Mouse (Mus musculus) heart, embryonic 13.5 days (tissue): ENCODE results near the gene Creb5. TPM values are rescaled to one million over a fixed set of nuclear protein-coding genes. Genes with fewer than 3 reads are reported as not detected.
A peak's percentile ranks its signal among the peaks of the same experiment; 100 is the strongest.

Experiments used
- ATAC-seq: fragments of 200-750 bp; cut with Nextera tagmentation; 2 replicates; pipeline ENCODE4 v1.8.0; 2017; ENCODE audit warnings: moderate TSS enrichment; ENCODE audit not compliant: insufficient number of reproducible peaks, low FRiP score, low TSS enrichment; ENCODE audit errors: extremely low read depth
- H3K27ac ChIP-seq: fragments of 300-500 bp; sonication (generic); replicated peaks from 2 replicates; pipeline ENCODE4 v1.5.1; 2015; ENCODE audit warnings: moderate library complexity, mild to moderate bottlenecking, inconsistent platforms
- H3K27me3 ChIP-seq: fragments of 300-500 bp; sonication (generic); replicated peaks from 2 replicates; pipeline ENCODE4 v1.6.1; 2015; ENCODE audit warnings: mild to moderate bottlenecking, inconsistent platforms
- H3K36me3 ChIP-seq: fragments of 300-500 bp; sonication (generic); 2 replicates; pipeline ENCODE4 v1.6.1; 2015; ENCODE audit warnings: mild to moderate bottlenecking, inconsistent platforms
- H3K4me1 ChIP-seq: fragments of 300-500 bp; sonication (generic); 2 replicates; pipeline ENCODE4 v1.6.1; 2015; ENCODE audit warnings: inconsistent platforms
- H3K4me2 ChIP-seq: fragments of 300-500 bp; sonication (generic); 2 replicates; pipeline ENCODE4 v1.6.1; 2015; ENCODE audit warnings: inconsistent platforms, mild to moderate bottlenecking, moderate library complexity
- H3K4me3 ChIP-seq: fragments of 300-500 bp; sonication (generic); 2 replicates; pipeline ENCODE4 v1.5.1; 2015; ENCODE audit warnings: moderate library complexity, mild to moderate bottlenecking, inconsistent platforms
- H3K9ac ChIP-seq: fragments of 300-500 bp; sonication (generic); 2 replicates; pipeline ENCODE4 v1.6.1; 2015; ENCODE audit warnings: inconsistent platforms, mild to moderate bottlenecking, moderate library complexity
- H3K9me3 ChIP-seq: fragments of 300-500 bp; sonication (generic); 2 replicates; pipeline ENCODE4 v1.6.1; 2016; ENCODE audit warnings: inconsistent platforms
- WGBS: fragments of 180-500 bp; shearing (Covaris S2); methylation state at CpG from one replicate; pipeline ENCODE4 v1.1.7; 2015; ENCODE audit warnings: mixed read lengths; 5-methylcytosine and 5-hydroxymethylcytosine counted together
- polyA plus RNA-seq: library from polyadenylated mRNA; unstranded; fragments of >200 nt; fragmentation: Nextera tagmentation; extraction: Ambion mirVana; gene quantifications from 2 replicates; pipeline ENCODE4 v1.2.1, GENCODE M21; 2015

Creb5 gene
- polyA plus RNA-seq, 1 experiment from 2014 or later: 31.1 TPM

- ATAC-seq: peak; percentile 77; the same call in 1 of the 2 replicates
- no peaks in the 10 kb centered on the region for H3K27me3 ChIP-seq
- H3K4me2 ChIP-seq: peak overlapping the region; percentile 54
- 8% methylated on average over 9 of the region's 9 CpGs for WGBS
- peaks cover 34% of the 10 kb centered on the region for H3K4me1 ChIP-seq
- peaks cover 12% of the 10 kb centered on the region for H3K36me3 ChIP-seq
- peaks cover under 1% of the 10 kb centered on the region; the same call in 1 of the 2 replicates for H3K9me3 ChIP-seq
- H3K4me3 ChIP-seq: no peak overlapping the region; the same call in 1 of the 2 replicates
- H3K27ac ChIP-seq: peak overlapping the region; percentile 78
- H3K9ac ChIP-seq: peak overlapping the region; percentile 2
These were observed 50.3 kb downstream of the Creb5 start for GRCm38 (mm10) chr6:53337398-53337797.

GRCm38 (mm10) chr6:53352311-53352960 lies 65.4 kb downstream of the Creb5 start:
- H3K36me3 ChIP-seq: no peaks in the 10 kb centered on the region
- no peak overlapping the region for H3K9ac ChIP-seq
- no peak overlapping the region for H3K4me3 ChIP-seq
- peaks cover 12% of the 10 kb centered on the region; the same call in 1 of the 2 replicates for H3K4me1 ChIP-seq
- 75% methylated on average over 9 of the region's 9 CpGs for WGBS
- H3K9me3 ChIP-seq: no peaks in the 10 kb centered on the region; the same call in 1 of the 2 replicates
- H3K4me2 ChIP-seq: no peak overlapping the region
- H3K27ac ChIP-seq: no peak overlapping the region
- ATAC-seq: no peak
- H3K27me3 ChIP-seq: no peaks in the 10 kb centered on the region

GRCm38 (mm10) chr6:53356328-53356727 lies 69.3 kb downstream of the Creb5 start:
- Histone ChIP-seq H3K4me1 (peaks cover 12% of the 10 kb centered on the region; the same call in 1 of the 2 replicates), H3K9ac (no peak overlapping the region), H3K4me3 (no peak overlapping the region), H3K36me3 (no peaks in the 10 kb centered on the region), H3K27me3 (no peaks in the 10 kb centered on the region), H3K9me3 (no peaks in the 10 kb centered on the region; the same call in 1 of the 2 replicates), H3K27ac (no peak overlapping the region), H3K4me2 (no peak overlapping the region)
- 80% methylated on average over 1 of the region's 1 CpGs for WGBS
- no peak for ATAC-seq

- H3K36me3 ChIP-seq: no peaks in the 10 kb centered on the region
- peaks cover 20% of the 10 kb centered on the region for H3K4me1 ChIP-seq
- WGBS: 67% methylated on average over 5 of the region's 5 CpGs
- H3K27me3 ChIP-seq: no peaks in the 10 kb centered on the region
- ATAC-seq: no peak
- H3K9me3 ChIP-seq: no peaks in the 10 kb centered on the region
- no peak overlapping the region for H3K4me2 ChIP-seq
- no peak overlapping the region for H3K9ac ChIP-seq
- H3K4me3 ChIP-seq: no peak overlapping the region
- H3K27ac ChIP-seq: 0 out of 2 replicates have a peak overlapping the region, but pooled peaks have one; percentile 8
These were observed 76.5 kb downstream of the Creb5 start for GRCm38 (mm10) chr6:53363535-53363934.

- Histone ChIP-seq H3K27ac (0 out of 2 replicates have a peak overlapping the region, but pooled peaks have one; percentile 8), H3K27me3 (no peaks in the 10 kb centered on the region), H3K9me3 (no peaks in the 10 kb centered on the region), H3K9ac (no peak overlapping the region), H3K36me3 (no peaks in the 10 kb centered on the region), H3K4me3 (no peak overlapping the region), H3K4me2 (no peak overlapping the region), H3K4me1 (peaks cover 20% of the 10 kb centered on the region)
- 43% methylated on average over 4 of the region's 4 CpGs for WGBS
- ATAC-seq: no peak
These were observed 76.9 kb downstream of the Creb5 start for GRCm38 (mm10) chr6:53363981-53364391.

DNA sequence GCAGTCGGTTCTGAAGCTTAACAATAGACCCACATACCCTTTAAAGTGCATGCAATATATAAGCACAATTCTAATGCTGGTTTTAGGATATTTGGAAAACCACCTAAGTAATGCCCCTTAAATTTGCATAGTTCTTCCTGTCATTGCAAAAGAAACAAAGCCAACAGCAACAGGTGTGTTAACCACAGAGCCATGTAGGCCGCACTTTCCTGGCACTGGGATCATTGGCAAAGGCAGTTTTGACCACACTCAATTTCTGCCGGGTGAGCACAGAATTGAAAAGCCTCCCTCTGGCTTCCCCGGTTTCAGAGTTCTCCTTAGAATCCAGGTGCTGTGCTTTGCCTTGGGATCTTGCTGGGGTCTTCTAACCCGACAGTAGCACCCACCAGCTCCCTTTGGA lies 82.1 kb downstream of the Creb5 start:
- peaks cover 13% of the 10 kb centered on the region for H3K4me1 ChIP-seq
- H3K4me2 ChIP-seq: no peak overlapping the region
- no peaks in the 10 kb centered on the region for H3K9me3 ChIP-seq
- H3K27ac ChIP-seq: no peak overlapping the region
- no peak overlapping the region for H3K4me3 ChIP-seq
- no peak for ATAC-seq
- no peaks in the 10 kb centered on the region for H3K27me3 ChIP-seq
- WGBS: 84% methylated on average over 5 of the region's 5 CpGs
- no peak overlapping the region for H3K9ac ChIP-seq
- no peaks in the 10 kb centered on the region for H3K36me3 ChIP-seq

DNA sequence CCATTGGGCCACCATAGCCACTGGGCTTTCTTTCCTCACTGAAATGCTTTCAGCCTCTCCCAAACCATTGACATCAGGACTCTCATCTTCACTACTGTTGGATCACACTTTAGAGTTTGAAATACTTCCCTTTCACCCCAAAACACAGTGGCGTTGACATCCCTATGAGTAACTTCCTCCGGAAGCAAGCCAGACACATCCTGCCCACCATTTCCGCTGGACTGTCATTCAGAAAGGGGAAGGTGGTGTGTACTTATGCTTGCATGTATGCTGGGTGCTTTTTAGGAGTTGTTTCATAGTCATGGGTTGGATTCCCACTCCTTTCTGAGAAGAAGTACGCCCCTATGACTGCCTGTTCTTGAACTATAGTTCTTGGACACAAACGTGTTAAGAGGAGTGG lies 82.9 kb downstream of the Creb5 start:
- Histone ChIP-seq H3K9me3 (no peaks in the 10 kb centered on the region), H3K27ac (no peak overlapping the region), H3K27me3 (no peaks in the 10 kb centered on the region), H3K4me1 (peaks cover 12% of the 10 kb centered on the region; the same call in 1 of the 2 replicates), H3K4me2 (no peak overlapping the region), H3K9ac (no peak overlapping the region), H3K4me3 (no peak overlapping the region), H3K36me3 (no peaks in the 10 kb centered on the region)
- WGBS: 69% methylated on average over 5 of the region's 5 CpGs
- ATAC-seq: no peak

GRCm38 (mm10) chr6:53371962-53372361 lies 84.9 kb downstream of the Creb5 start:
- no peak for ATAC-seq
- WGBS: 79% methylated on average over 9 of the region's 9 CpGs
- Histone ChIP-seq H3K4me1 (0 out of 2 replicates have a peak, but pooled peaks cover 3% of the 10 kb centered on the region), H3K4me3 (no peak overlapping the region), H3K27me3 (no peaks in the 10 kb centered on the region), H3K36me3 (peaks cover 12% of the 10 kb centered on the region), H3K9me3 (no peaks in the 10 kb centered on the region), H3K4me2 (no peak overlapping the region), H3K9ac (no peak overlapping the region), H3K27ac (no peak overlapping the region)

- peaks cover 21% of the 10 kb centered on the region for H3K36me3 ChIP-seq
- 74% methylated on average over 3 of the region's 3 CpGs for WGBS
These were observed 87.4 kb downstream of the Creb5 start for GRCm38 (mm10) chr6:53374315-53374941.

GRCm38 (mm10) chr6:53389277-53389676 lies 102.2 kb downstream of the Creb5 start:
- 84% methylated on average over 5 of the region's 5 CpGs for WGBS
- Histone ChIP-seq H3K4me3 (no peak overlapping the region), H3K27ac (no peak overlapping the region), H3K27me3 (no peaks in the 10 kb centered on the region), H3K36me3 (peaks cover 5% of the 10 kb centered on the region; the same call in 1 of the 2 replicates), H3K9me3 (no peaks in the 10 kb centered on the region), H3K9ac (no peak overlapping the region), H3K4me2 (no peak overlapping the region), H3K4me1 (peaks cover 34% of the 10 kb centered on the region)
- ATAC-seq: no peak

More at GRCm38 (mm10) chr6:53374315-53374941, 87.4 kb downstream of the Creb5 start:
- H3K4me3 ChIP-seq: no peak overlapping the region
- H3K9ac ChIP-seq: no peak overlapping the region
- no peaks in the 10 kb centered on the region for H3K9me3 ChIP-seq
- no peak for ATAC-seq
- H3K4me1 ChIP-seq: 0 out of 2 replicates have a peak, but pooled peaks cover 3% of the 10 kb centered on the region
- no peak overlapping the region for H3K4me2 ChIP-seq
- no peak overlapping the region for H3K27ac ChIP-seq
- no peaks in the 10 kb centered on the region for H3K27me3 ChIP-seq

DNA sequence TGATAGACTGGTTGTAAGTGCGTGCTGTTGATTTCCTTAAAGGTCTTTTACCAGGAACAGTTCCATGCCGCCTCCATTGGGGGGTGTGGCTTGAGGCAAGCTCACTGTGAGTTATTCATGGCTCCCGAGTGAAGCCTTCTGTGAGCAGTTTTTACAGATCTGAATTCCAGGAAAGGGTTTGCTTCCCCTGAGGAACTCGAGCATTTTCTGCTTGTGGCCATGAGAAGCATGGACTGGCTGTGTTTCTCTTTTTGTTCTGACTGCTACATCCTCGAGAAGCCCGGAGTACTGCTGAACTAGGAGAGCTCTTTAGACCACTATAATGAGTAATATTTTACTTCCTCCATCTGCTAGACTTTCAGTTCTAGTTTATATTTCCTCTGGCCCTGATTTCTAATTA lies 103.3 kb downstream of the Creb5 start:
- H3K9ac ChIP-seq: peak overlapping the region; percentile 15; the same call in 1 of the 2 replicates
- peak overlapping the region; percentile 8; the same call in 1 of the 2 replicates for H3K4me2 ChIP-seq
- WGBS: 16% methylated on average over 6 of the region's 6 CpGs
- H3K27me3 ChIP-seq: no peaks in the 10 kb centered on the region
- no peak for ATAC-seq
- peaks cover 40% of the 10 kb centered on the region for H3K4me1 ChIP-seq
- peaks cover 5% of the 10 kb centered on the region; the same call in 1 of the 2 replicates for H3K36me3 ChIP-seq
- no peaks in the 10 kb centered on the region for H3K9me3 ChIP-seq
- no peak overlapping the region for H3K4me3 ChIP-seq
- H3K27ac ChIP-seq: no peak overlapping the region
